Mouse (Mus musculus) heart, embryonic 13.5 days (tissue): ENCODE results near the gene Flywch2. TPM values are rescaled to one million over a fixed set of nuclear protein-coding genes. Genes with fewer than 3 reads are reported as not detected.

Source experiments
- ATAC-seq: fragments of 200-750 bp; cut with Nextera tagmentation; 2 replicates; pipeline ENCODE4 v1.8.0; 2017; ENCODE audit warnings: moderate TSS enrichment; ENCODE audit not compliant: insufficient number of reproducible peaks, low FRiP score, low TSS enrichment; ENCODE audit errors: extremely low read depth
- H3K27ac ChIP-seq: fragments of 300-500 bp; sonication (generic); replicated peaks from 2 replicates; pipeline ENCODE4 v1.5.1; 2015; ENCODE audit warnings: moderate library complexity, mild to moderate bottlenecking, inconsistent platforms
- H3K27me3 ChIP-seq: fragments of 300-500 bp; sonication (generic); replicated peaks from 2 replicates; pipeline ENCODE4 v1.6.1; 2015; ENCODE audit warnings: mild to moderate bottlenecking, inconsistent platforms
- H3K36me3 ChIP-seq: fragments of 300-500 bp; sonication (generic); 2 replicates; pipeline ENCODE4 v1.6.1; 2015; ENCODE audit warnings: mild to moderate bottlenecking, inconsistent platforms
- H3K4me1 ChIP-seq: fragments of 300-500 bp; sonication (generic); 2 replicates; pipeline ENCODE4 v1.6.1; 2015; ENCODE audit warnings: inconsistent platforms
- H3K4me2 ChIP-seq: fragments of 300-500 bp; sonication (generic); 2 replicates; pipeline ENCODE4 v1.6.1; 2015; ENCODE audit warnings: inconsistent platforms, mild to moderate bottlenecking, moderate library complexity
- H3K4me3 ChIP-seq: fragments of 300-500 bp; sonication (generic); 2 replicates; pipeline ENCODE4 v1.5.1; 2015; ENCODE audit warnings: moderate library complexity, mild to moderate bottlenecking, inconsistent platforms
- H3K9ac ChIP-seq: fragments of 300-500 bp; sonication (generic); 2 replicates; pipeline ENCODE4 v1.6.1; 2015; ENCODE audit warnings: inconsistent platforms, mild to moderate bottlenecking, moderate library complexity
- H3K9me3 ChIP-seq: fragments of 300-500 bp; sonication (generic); 2 replicates; pipeline ENCODE4 v1.6.1; 2016; ENCODE audit warnings: inconsistent platforms
- WGBS: fragments of 180-500 bp; shearing (Covaris S2); methylation state at CpG from one replicate; pipeline ENCODE4 v1.1.7; 2015; ENCODE audit warnings: mixed read lengths; 5-methylcytosine and 5-hydroxymethylcytosine counted together
- polyA plus RNA-seq: library from polyadenylated mRNA; unstranded; fragments of >200 nt; fragmentation: Nextera tagmentation; extraction: Ambion mirVana; gene quantifications from 2 replicates; pipeline ENCODE4 v1.2.1, GENCODE M21; 2015

The Flywch2 gene
- polyA plus RNA-seq, 1 experiment from 2014 or later, result 5.8 TPM

DNA sequence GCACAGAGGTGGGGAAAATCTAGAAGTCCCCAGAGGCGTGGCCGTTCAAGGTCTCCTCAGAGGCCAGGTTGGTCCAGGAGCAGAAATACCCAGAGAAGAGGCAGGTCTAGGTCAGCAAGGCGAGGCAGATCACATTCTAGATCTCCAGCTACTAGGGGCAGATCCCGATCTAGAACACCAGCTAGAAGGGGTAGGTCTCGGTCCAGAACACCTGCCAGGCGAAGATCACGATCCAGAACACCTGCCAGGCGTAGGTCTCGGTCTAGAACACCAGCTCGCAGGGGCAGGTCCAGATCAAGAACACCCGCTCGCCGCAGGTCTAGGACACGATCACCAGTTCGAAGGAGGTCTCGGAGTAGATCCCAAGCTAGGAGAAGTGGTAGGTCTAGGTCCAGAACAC, 29.8 kb upstream of the Flywch2 start:
- Histone ChIP-seq H3K4me3 (no peak overlapping the region), H3K4me1 (no peaks in the 10 kb centered on the region), H3K9me3 (no peaks in the 10 kb centered on the region), H3K36me3 (peaks cover 98% of the 10 kb centered on the region), H3K27ac (no peak overlapping the region), H3K27me3 (no peaks in the 10 kb centered on the region), H3K9ac (no peak overlapping the region), H3K4me2 (no peak overlapping the region)
- ATAC-seq, result no peak
- 97% methylated on average over 16 of the region's 16 CpGs for WGBS

DNA sequence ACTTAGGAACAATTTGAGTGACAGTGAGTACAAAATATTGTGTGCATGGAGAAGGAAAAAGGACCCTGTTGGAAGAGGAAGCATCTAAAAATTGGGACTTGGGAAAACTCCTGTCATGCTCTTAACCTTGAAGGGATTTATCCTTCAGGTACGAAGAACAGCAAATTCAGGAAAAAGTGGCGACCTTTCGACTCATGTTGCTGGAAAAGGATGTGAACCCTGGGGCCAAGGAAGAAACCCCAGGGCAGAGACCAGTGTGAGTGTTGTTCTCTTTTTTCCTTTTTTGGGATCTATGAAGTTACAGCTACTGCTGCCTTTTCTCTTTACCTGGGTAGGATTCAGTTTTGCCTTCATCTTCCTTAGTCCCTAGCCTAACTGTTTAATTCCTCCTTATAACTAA, 22.0 kb upstream of the Flywch2 start:
- Histone ChIP-seq H3K27ac (no peak overlapping the region), H3K36me3 (peaks cover 62% of the 10 kb centered on the region), H3K9me3 (no peaks in the 10 kb centered on the region), H3K9ac (no peak overlapping the region), H3K27me3 (no peaks in the 10 kb centered on the region), H3K4me1 (peaks cover 30% of the 10 kb centered on the region), H3K4me2 (no peak overlapping the region), H3K4me3 (no peak overlapping the region)
- no peak for ATAC-seq
- 88% methylated on average over 3 of the region's 3 CpGs for WGBS

DNA sequence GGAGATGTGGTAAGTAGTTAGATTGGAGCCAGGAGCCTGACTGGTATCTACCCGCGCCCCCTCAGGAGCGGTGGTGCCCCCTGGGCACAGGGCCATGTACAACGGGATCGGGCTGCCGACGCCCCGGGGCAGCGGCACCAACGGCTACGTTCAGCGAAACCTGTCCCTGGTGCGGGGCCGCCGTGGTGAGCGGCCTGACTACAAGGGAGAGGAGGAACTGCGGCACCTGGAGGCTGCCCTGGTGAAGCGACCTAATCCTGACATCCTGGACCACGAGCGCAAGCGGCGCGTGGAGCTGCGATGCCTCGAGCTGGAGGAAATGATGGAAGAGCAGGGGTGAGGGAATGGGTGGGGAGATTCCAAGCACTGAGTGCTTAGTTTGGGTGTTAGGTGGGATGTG, 21.0 kb upstream of the Flywch2 start:
- Histone ChIP-seq H3K4me3 (peak overlapping the region; percentile 86; the same call in 1 of the 2 replicates), H3K27ac (peak overlapping the region; percentile 30; the same call in 1 of the 2 replicates), H3K9me3 (no peaks in the 10 kb centered on the region), H3K36me3 (peaks cover 52% of the 10 kb centered on the region), H3K27me3 (no peaks in the 10 kb centered on the region), H3K4me2 (peak overlapping the region; percentile 92), H3K9ac (peak overlapping the region; percentile 99), H3K4me1 (peaks cover 35% of the 10 kb centered on the region)
- WGBS, result 73% methylated on average over 25 of the region's 25 CpGs
- no peak for ATAC-seq

DNA sequence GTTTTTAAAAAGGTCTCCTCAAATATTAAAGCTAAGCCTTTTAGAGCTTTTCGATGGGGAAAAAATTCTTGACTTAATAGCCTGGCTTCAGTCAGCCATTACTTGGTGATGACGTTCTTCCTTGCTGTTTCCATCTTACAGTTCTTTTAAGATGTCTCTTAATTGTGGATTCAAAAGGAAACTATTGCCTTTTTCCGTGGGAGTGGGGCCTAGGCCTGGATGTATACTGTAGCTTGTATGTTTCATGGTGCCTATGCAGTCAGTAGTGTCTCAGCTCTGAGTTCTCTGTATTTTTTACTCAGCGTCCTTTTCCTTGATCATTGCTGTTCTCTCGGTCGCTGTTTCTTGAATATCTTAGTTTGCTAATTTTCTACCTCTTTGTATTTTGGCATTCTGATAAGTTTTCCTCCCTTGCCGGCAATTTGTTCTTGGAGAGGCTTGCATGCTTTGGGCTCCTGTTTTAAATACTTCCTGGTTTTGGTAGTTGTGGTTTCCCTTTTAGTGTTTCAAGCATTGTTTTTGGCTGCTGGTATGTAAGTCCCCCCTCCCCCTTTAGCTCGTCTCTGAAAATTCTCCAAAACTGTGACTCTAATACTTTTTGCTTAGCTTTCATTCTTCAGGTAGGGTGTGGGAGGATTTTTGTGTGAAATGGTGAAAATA, 18.7 kb upstream of the Flywch2 start:
- Histone ChIP-seq H3K36me3 (peaks cover 32% of the 10 kb centered on the region), H3K4me3 (peak overlapping the region; percentile 86), H3K9me3 (no peaks in the 10 kb centered on the region), H3K4me1 (peaks cover 35% of the 10 kb centered on the region), H3K9ac (peak overlapping the region; percentile 99), H3K27me3 (no peaks in the 10 kb centered on the region), H3K27ac (peak overlapping the region; percentile 97), H3K4me2 (peak overlapping the region; percentile 92)
- ATAC-seq, result no peak
- WGBS, result under 1% methylated on average over 8 of the region's 8 CpGs

DNA sequence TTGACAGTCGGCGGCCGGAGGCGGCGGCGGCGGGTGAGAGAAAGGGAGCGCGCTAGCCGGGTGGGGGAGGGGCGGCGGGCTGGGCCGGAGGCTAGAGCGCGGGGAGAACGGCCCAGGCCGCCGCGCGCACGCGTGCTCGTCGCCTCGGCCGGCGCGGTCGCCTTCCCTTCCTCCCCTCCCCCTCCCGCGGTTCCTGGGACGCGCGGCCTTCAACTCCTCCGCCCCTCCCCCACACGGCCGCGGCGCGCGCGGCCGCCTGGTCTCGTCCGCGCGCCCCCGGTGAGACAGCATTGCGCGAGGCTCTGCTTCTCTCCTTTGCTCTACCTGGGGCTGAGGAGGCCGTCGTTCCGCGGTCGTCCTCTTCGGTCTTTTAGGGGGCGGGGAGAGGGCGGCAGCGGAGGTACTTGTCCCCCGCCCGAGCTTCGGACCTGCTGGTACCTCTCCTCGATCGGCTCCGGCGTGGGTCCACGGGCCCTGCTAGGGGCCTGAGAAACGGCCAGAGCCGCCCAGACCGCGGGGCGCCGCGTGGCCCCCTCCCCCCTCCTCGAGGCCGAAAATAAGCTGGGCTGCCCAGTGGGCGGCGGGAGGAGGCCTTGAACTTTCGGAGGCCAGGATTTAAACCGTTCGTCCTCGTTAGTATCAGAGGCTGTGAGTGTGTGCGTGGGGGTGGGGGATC, 17.6 kb upstream of the Flywch2 start:
- Histone ChIP-seq H3K27me3 (no peaks in the 10 kb centered on the region), H3K4me1 (peaks cover 35% of the 10 kb centered on the region), H3K9ac (peak overlapping the region; percentile 99), H3K36me3 (peaks cover 21% of the 10 kb centered on the region), H3K9me3 (no peaks in the 10 kb centered on the region), H3K27ac (peak overlapping the region; percentile 97), H3K4me2 (peak overlapping the region; percentile 92), H3K4me3 (peak overlapping the region; percentile 86)
- 1% methylated on average over 58 of the region's 83 CpGs for WGBS
- peak; percentile 72 for ATAC-seq

DNA sequence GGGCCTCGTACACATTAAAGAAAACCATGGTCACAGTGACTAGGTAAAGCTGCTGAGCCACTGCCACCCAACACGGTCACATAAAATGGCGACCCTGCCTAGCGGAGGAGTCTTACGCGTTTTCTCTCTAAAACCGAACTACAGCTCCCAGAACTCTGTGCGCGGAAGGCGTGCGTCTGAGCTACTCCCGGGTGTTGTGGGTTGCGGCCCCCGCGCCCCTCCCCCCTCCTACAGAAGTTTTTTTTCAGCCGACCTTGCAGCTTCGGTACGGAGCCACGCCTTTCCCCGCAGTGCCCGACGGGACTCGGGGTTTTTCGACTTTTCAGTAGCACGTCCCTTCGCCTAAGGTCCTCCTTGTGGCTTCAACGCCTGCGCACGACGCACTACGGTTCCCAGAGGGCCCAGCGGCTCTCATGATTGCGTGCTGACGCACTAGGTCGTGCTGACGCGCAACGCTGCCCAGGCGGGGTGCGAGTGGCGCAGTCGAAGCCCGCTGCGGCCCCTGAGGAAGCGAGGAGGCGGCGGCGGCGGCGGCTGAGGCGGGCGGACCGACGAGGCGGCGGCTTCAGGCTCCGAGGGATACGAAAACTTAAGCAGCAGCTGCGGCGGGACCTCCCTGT, 17.0 kb upstream of the Flywch2 start:
- WGBS, result under 1% methylated on average over 60 of the region's 60 CpGs

DNA sequence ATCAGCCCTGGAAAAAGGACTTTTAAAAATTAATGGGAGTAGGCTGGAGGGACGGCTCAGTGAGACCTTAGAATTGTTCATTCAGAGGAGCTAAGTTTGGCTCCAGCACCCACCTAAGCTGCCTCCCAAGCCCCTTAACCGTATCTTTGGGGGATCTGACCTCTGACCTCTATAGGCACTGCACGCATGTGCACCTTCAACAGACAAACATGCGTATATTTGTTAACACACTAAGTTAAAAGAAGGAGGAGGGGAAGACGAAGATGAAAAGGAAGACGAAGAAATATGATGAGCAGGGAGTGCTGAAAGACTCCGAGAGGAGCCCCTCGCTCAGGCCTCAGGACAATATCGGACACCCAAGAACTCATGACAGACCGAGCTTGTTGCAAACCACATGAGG, 15.7 kb upstream of the Flywch2 start:
- 0 out of 2 replicates have a peak, but pooled peaks cover 3% of the 10 kb centered on the region for H3K36me3 ChIP-seq
- H3K9me3 ChIP-seq, result no peaks in the 10 kb centered on the region
- ATAC-seq, result no peak
- 92% methylated on average over 10 of the region's 10 CpGs for WGBS
- no peak overlapping the region for H3K4me2 ChIP-seq
- no peak overlapping the region for H3K4me3 ChIP-seq
- no peak overlapping the region for H3K9ac ChIP-seq
- no peak overlapping the region for H3K27ac ChIP-seq
- peaks cover 25% of the 10 kb centered on the region for H3K4me1 ChIP-seq
- H3K27me3 ChIP-seq, result no peaks in the 10 kb centered on the region

More for the DNA sequence above, 17.0 kb upstream of the Flywch2 start:
- Histone ChIP-seq H3K36me3 (peaks cover 15% of the 10 kb centered on the region), H3K9ac (peak overlapping the region; percentile 99), H3K27ac (peak overlapping the region; percentile 97), H3K27me3 (no peaks in the 10 kb centered on the region), H3K4me2 (peak overlapping the region; percentile 92), H3K4me1 (peaks cover 35% of the 10 kb centered on the region), H3K4me3 (peak overlapping the region; percentile 86), H3K9me3 (no peaks in the 10 kb centered on the region)
- ATAC-seq, result peak; percentile 92

DNA sequence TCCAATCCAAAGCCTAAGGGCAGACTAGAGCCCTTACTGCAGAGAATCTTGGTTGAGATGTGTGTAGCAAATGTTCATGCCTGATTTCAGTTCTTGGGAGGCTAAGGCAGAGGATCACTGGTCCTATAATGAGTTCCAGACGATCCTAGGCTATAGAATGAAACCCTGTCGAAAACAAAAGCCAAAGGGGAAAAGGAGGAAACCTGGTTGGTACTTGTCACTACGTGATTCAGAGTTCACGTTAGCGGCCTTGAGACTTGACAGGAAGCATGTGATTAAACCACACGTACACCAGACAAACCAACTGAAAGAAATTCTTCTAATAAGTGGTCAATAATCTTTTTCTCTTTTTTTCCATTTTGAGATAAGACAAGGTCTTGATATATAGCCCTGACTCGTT, 11.4 kb upstream of the Flywch2 start:
- H3K4me1 ChIP-seq, result 0 out of 2 replicates have a peak, but pooled peaks cover 2% of the 10 kb centered on the region
- H3K9ac ChIP-seq, result no peak overlapping the region
- H3K27me3 ChIP-seq, result no peaks in the 10 kb centered on the region
- H3K4me2 ChIP-seq, result no peak overlapping the region
- no peak for ATAC-seq
- WGBS, result 57% methylated on average over 7 of the region's 7 CpGs
- H3K4me3 ChIP-seq, result no peak overlapping the region
- H3K27ac ChIP-seq, result no peak overlapping the region
- H3K36me3 ChIP-seq, result peaks cover 6% of the 10 kb centered on the region; the same call in 1 of the 2 replicates
- H3K9me3 ChIP-seq, result no peaks in the 10 kb centered on the region

DNA sequence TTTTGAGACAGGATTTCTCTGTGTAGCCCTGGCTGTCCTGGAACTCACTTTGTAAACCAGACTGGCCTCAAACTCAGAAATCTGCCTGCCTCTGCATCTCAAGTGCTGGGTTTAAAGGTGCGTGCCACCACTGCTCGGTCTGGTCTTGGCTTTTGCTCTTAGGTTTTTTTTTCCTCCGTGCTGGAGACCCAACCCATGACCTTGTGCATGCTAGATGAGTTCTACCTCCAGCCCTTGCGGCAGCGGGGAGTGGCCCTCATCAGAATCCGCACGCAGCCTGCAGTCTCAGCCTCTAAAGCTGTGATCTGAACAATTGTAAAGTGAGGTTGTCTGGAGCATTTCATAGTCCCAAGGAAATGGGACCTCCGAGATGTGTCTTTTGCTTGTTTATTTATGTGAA, 9.4 kb upstream of the Flywch2 start:
- 91% methylated on average over 8 of the region's 8 CpGs for WGBS
- peaks cover 6% of the 10 kb centered on the region; the same call in 1 of the 2 replicates for H3K36me3 ChIP-seq
- H3K4me1 ChIP-seq, result peaks cover 11% of the 10 kb centered on the region
- H3K4me2 ChIP-seq, result no peak overlapping the region
- H3K27ac ChIP-seq, result no peak overlapping the region
- ATAC-seq, result no peak
- no peak overlapping the region for H3K4me3 ChIP-seq
- no peaks in the 10 kb centered on the region for H3K27me3 ChIP-seq
- no peaks in the 10 kb centered on the region for H3K9me3 ChIP-seq
- H3K9ac ChIP-seq, result no peak overlapping the region

DNA sequence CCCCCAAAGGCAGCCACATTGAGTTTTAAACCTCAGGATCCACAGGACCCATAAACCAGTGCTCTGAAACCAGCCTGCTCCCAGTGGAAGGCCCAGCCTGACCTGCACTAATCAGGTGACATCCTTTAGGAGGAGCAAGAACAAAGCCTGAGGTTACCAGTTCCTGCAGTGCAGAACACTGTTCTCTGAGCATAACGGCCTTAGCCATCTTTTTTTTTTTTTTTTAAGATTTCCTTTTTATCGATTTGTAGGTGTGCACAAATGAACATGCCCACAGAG, 5.1 kb upstream of the Flywch2 start:
- ATAC-seq, result no peak
- Histone ChIP-seq H3K9ac (peak overlapping the region; percentile 88), H3K4me3 (peak overlapping the region; percentile 60), H3K9me3 (no peaks in the 10 kb centered on the region), H3K4me1 (peaks cover 25% of the 10 kb centered on the region), H3K36me3 (peaks cover 3% of the 10 kb centered on the region; the same call in 1 of the 2 replicates), H3K4me2 (peak overlapping the region; percentile 81), H3K27ac (peak overlapping the region; percentile 90), H3K27me3 (no peaks in the 10 kb centered on the region)
- WGBS, result 63% methylated on average over 2 of the region's 2 CpGs

DNA sequence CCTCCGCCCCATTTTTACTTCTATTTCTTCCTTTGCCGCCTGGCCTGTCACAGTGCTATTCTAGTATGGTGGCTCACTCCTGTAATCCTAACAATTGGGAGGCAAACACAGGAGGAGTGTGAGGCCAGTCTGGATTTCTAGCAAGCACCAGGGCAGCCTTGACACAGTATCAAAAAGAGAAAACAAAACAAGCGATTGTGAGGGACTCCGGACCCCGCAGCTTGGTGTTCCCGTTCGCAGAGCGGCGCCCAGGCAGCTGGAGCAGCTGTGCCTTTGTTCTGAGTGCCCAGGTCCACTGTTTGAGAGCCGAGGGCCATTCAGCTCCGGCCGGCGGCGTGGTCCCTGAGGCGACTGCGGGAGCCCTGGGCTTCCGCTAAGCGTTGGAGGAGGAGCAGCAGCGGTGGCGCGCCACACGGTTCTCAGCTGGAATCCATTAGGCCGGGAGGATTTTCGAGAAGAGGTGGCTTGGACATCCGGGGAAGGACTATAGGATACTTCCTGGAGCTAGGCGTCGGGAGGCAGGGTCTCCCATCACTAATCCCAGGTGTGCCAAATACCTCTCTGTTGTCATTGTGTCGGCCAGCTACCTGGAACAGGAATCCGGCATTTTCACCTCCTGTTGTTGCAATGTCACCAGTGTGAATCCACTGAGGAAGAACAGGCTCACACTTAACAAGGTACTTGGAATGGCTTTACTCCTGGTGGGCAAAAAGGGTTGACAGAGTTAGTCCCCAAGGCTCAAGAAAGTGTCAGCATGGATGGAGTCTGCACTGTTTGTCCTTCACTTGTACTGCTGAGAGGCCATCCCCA, 4.6 kb upstream of the Flywch2 start, which contains the start of gene Srrm2:
Srrm2 (plus strand) TSS at position 264 of the 810 bp plus-strand sequence.
- Histone ChIP-seq H3K9ac (peak within 1 kb of the TSS; percentile 88), H3K27me3 (no peaks in the 10 kb centered on the region), H3K4me3 (peak within 1 kb of the TSS; percentile 60), H3K27ac (peak within 1 kb of the TSS; percentile 90), H3K9me3 (no peaks in the 10 kb centered on the region), H3K4me1 (peaks cover 30% of the 10 kb centered on the region), H3K36me3 (peaks cover 3% of the 10 kb centered on the region; the same call in 1 of the 2 replicates), H3K4me2 (peak within 1 kb of the TSS; percentile 81)
- peak; percentile 33; the same call in 1 of the 2 replicates for ATAC-seq
- 3% methylated on average over 29 of the region's 29 CpGs for WGBS
